Mouse (Mus musculus) regulatory T cell (primary cell): Measurements from ENCODE around the gene Cactin.

Experiments
- in situ Hi-C: fragments of 300-600 bp; cut with MboI, MseI; formaldehyde crosslinking; loops from one replicate; pipeline ENCODE4 v1.15.1; 2025; ENCODE audit warnings: high pct_unique_total_duplicates

The Cactin gene

DNA sequence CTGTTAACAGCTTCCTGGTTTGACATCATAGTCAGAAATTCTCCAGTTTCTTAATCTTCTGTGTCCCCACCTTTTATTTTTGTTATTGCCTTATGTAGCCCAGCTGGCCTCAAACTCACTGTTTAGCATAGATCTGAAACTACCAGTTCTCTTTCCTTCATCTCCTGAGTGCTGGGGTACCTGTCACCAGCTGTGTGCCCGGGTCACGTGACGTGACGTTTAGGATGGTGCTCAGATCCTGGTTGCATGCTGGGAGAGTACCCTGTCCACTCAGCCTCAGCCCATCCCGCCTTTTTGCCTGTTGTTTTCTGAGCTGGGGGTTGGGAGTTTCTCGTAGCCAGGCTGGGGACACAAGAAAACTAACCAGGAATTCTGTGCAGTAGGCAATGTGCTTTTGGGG is 23.7 kb upstream of the Cactin start:
- in situ Hi-C loops = no loop called here

DNA sequence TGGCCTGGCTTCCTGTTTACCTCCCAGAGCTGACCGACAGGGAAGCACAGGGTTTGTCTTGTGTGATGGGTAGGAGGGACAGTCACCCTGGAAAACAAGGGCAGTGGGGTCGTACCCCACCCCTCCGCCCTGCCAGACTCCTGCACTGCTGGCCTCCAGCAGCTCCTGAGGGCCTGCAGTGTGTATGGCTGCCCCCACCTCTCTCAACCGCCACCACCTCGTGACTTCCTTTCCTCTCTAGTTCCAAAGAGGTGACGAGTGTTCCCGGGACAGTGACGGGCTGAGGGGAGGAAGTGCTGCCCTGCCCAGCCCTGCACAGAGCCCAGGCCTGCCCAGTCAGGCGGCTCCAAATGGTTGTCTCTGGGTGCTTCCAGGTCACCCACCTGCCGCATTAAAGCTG is 23.1 kb upstream of the Cactin start:
- in situ Hi-C loops = no loop called here

DNA sequence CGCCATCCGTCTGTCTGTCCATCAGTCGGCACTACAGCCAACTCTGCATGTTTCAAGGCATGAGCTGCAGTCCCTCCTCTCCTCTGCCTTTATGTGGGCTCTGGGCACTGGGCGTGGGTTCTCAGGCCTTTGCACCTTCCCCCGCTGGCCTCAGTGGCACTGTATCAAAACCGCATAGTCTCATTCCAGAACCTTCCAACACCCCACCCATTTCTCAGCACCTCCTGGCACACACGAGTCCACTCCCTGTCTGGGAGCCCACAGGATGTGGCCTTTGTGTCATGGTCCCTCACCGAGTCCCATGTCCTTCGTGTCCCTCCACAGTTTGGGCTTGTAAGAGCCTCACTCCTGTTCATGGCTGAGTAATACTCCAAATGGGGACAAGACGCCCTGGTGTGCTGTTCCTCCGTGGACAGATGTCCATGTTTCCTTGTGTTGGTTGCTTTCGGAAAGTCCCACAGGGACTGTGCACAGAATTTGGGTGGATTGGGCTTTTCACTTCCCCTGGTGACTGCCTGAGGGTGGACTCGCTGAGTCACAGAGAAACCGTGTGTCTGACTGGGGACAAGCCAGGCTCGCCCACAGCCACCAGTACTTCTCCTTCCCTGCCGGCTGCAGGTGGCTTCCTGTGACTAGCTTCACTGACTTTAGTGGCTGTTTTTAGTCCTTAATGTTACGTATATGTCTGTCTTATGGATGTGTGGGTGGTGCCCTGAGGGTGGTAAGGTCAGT is 22.4 kb upstream of the Cactin start:
- in situ Hi-C loops = no loop called here

DNA sequence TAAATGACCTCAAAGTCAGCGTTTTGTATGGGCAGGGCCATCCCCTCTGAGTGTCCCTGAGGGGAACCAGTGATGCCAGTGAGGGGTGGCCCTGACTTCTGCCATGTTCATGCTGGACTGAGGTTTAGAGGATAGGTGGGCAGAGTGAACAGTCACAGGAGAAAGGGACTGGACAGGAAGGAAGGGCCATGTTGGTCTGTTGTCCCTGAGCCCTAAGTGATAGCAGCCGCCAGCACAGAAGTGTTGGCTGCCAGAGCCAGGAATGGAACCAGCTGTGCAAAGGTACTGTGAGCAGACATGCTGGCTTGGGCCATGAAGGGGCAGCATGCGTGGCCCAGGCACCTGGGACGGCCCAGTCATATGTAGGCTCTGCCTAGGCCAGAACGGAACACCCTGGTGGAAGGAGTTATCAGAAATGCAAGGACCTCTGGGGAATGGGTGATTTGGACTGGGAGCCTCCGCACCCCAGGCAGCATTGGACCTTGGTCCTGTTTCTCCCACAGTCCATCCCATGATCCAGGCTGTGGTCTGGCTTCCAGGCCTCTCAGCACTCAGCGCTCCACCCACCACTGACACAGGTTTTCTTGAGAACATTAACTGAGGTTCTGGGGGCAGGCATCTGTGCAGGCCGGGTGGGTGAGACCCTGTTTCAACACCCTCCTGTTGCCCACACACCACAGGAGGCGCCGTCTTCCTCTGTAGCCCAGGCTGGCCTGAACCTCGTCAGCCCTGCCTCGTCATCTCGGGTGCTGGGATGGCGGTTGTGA is 21.1 kb upstream of the Cactin start:
- in situ Hi-C loops = no loop called here

DNA sequence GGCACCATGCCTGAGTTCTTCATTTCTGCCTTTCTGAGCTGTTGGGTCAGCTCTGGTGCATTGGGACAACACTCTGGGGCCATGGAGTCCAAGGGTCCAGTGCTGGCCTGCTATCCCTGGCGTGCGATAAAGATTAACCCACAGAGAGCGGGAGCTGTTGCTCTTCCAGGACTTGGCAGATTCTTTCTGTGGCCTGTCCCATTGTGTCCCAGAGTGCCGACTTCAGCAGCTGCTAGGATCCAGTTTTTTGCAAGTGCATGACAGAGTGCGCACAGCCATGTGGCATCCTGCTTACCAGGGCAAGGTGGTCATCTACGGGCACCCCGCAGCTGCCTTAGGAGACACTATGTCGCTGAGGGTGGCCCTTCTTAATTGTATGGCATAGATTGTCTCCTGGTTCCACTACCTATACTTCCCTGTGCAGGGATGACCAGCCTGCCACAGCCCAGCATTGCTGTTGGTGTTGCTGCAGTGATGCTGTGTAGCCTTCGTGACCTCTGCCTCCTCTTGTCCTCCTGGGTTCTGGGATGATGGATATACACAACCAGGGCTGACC is 20.5 kb upstream of the Cactin start:
- in situ Hi-C loops = no loop called here

DNA sequence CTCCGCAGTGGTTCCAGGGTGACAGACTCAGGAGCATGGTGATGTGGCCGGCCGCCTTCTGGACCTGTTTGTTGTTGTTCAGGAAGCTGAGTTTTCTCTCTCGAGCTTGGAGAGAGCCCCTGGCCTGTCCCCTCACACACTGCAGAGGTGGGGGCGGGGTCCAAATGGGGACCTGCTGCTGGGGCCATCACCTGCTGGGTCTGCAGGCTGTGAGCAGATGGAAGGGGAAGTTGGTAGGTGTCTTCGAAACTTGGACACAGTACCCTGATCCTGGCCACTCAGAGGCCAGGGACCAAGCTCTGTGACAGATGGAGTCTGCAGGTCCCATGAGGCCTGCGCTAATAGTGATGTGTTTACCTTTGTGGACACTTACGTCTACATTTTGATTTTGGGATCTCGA is 19.6 kb upstream of the Cactin start:
- in situ Hi-C loops = no loop called here

DNA sequence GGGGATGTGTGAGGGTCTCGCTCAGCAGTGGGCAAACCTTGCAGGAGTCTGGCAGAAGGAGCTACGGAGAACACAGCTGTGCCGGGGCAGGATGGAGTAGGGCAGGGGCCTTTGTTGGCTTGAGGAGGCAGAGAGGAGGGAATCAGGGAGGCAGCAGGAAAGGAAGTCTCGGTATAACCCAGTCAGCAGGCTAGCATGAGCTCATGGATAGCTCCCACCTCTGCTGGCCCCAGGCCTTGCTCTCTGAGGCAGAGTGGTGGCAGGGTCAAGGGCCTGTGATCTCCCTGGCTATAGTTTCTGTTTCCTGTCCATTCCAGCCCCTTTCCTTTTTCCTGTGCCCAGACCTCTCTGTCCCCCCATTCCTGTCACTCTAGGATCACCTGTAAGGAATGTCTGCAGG is 18.6 kb upstream of the Cactin start:
- in situ Hi-C loops = no loop called here

DNA sequence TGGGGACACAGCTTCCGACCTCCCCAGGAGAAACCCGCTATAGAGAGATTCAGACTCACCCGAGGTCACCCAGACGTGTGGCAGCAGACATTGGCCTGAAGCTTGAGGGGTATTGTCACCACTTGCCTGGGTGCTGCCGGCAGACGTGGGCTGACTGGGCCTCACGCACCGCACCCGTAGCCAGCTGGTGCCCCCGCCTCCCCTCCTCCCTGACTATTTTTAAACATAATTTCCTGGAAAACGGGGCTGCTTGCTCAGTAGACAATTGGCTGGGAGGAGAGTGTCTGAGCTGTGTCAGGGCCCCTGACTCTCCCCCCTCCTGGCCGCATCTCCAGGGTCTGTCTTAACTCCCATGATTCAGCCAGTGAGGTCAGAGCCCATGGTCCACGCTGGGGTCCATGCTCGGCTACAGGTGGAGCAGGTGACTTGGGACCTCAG is 18.1 kb upstream of the Cactin start:
- in situ Hi-C loops = no loop called here

DNA sequence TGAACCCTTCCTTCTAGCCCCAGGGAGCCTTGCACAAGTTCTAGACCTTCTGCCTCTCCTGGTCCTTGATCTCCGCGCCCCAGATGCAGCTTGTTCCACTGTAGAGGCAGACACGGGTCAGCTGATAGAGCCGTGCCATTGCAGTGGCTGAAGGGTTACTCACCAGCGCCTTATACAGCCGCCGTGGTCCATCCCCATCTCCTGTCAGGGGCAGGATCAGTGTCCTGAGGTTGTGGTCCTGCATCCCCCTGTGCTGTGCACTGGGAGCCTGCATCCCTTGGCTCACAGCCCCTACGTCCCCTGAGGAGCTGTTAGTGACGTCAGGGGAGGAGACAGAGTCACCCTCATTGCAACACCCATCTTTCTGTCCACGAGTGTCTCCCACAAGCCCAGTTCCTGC is 17.6 kb upstream of the Cactin start:
- in situ Hi-C loops = no loop called here

DNA sequence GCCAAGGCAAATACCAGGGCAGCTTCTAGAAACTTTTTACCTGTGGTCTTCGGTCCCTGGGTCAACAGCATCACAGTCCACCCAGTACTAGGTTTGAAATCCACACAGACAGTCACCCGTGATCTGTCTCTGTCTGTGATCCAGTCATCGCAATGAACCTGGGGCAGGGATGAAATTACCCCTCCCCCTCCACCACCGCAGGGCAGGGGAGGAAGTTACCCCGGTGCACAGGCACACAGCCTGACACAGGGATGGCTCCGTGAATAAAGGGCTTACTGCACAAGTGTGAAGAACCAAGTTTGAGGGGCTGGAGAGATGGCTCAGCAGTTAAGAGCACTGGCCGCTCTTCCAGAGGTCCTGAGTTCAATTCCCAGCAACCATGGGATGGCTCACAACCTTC is 17.1 kb upstream of the Cactin start:
- in situ Hi-C loops = no loop called here

DNA sequence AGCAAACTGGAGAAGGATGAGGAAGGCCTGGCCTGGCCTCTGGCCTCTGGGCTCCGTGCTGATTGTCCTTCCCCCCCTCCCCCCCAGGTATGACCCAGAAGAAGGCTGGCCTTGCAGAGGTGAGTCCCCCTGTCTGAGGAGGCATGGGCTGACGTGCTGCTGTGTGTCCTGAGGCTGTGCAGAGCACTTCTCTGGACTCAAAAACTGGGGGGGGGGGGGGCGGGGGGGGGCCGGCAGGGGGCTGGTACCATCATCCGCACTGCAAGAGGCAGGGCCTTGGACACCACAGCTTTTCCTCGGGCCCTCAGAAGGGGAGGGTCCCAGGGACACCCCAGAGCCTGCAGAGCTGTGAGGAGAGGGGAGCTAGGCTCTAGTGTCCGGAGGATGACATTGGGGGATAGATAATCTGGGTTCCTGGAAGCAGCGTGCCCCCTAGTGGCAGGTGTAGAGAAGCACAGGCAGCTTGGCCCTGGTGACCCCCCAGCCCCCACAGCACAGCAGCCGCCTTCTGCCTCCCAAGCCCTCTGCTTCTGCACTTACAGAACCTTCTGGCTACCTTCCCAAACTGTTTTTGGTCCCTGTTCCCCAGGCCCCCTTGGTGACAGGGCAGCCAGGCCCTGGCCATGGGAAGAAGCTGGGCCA is 16.2 kb upstream of the Cactin start:
- in situ Hi-C loops = no loop called here

DNA sequence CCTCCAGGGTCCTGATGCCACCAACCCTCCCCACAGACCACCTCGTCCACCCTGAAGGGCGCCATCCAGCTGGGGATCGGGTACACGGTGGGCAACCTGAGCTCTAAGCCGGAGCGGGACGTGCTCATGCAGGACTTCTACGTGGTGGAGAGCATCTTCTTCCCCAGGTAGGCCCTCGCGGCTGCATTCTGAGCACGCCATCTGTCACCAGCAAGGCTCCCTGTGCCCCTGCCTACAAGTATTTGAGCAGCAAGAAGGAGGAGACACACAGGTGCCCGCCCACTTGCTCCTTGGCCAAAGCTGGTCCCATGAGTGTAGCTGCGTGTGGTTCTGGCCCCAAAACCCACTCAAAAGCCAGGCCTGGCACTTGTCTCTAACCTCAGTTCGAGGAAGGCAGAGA is 15.2 kb upstream of the Cactin start:
- in situ Hi-C loops = no loop called here

DNA sequence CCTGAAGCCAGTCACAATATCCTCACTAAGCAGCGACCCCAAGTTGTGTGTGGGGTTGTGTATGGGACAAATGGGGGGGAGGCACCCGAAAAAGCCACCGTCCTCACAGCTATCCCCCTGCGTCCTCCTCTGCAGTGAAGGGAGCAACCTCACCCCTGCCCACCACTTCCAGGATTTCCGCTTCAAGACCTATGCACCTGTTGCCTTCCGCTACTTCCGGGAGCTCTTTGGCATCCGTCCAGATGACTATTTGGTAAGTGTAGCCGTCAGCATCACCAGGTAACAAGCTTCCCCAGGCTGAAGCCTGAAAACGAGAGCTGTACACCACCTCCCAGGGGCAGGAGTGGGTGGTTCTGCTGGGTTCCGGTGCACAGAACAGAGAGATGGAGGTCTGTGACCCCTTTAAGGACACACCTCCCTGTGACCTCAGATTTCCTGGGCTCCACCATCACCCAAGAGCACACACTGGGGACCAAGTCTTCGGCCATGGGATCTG is 14.7 kb upstream of the Cactin start:
- in situ Hi-C loops = no loop called here

DNA sequence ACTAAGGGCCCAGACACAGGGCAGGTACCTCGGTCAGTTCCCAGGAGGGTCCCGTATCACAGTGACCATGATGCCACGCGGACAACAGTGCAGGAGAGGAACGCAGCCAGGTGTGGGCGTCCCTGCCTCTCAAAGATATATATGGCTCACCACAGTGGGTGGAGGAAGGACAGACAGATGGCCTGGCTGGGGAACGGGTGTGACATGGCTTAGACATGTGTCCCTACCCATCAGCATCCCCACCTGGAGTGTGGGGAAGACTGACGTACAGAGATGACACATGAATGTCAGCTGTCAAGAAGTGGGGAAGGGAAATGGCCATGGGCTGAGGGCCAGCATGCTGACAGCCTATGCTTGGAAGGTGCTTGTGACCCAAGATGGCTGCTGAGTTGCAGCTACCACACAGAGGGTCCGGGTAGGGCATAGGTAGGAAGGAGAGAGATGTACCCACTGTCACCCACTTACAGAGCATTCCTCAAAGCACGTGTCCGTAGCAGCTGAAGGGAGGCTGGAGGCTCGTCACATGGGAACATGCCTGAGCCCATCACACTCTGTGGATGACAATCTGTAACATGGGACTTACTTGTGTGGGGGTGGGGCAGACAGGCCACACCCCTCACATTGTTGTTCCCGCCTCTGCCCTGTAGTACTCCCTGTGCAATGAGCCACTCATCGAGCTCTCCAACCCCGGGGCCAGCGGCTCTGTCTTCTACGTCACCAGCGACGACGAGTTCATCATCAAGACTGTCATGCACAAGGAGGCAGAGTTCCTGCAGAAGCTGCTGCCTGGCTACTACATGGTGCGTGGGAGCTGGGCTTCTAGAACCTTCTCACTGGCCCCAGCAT is 13.8 kb upstream of the Cactin start:
- in situ Hi-C loops = no loop called here

DNA sequence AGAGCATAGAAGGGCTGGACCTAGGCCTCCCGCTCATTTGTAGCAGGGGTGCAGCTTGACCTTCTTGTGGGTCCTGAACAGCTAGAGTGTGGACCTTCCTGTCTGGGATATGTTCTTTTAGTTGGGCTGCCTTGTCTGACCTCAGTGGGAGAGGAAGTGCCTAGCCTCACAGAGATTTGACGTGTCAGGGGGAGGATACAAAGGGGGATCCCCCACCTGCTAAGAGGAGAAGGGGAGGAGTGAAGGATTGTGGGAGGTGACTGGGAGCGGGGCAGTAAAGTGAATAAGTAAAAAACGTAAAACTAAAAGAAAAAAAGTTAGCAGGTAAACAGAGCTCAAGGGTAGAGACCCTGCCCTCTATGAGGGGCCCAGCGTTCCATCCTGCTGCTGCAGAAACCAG is 11.3 kb upstream of the Cactin start:
- in situ Hi-C loops = no loop called here

DNA sequence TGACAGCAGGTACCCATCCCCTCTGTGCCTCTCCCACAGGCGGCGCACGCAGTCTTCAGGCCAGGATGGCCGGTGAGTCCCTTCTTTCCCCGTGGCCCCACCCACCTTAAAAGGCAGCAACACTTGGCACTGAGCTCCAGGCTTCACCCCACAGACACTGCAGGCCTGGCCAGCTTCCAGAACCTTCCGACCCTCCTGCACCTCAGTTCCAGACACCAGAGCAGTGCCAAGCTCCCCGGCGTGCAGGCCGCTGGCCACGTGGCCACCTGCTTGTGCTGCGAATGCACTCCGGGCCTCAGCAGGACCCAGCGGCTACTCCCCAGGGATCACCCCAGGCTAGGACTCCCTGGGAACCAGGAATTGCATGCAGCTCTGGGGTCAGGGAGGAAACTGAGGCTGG is 7.3 kb upstream of the Cactin start:
- in situ Hi-C loops = no loop called here

DNA sequence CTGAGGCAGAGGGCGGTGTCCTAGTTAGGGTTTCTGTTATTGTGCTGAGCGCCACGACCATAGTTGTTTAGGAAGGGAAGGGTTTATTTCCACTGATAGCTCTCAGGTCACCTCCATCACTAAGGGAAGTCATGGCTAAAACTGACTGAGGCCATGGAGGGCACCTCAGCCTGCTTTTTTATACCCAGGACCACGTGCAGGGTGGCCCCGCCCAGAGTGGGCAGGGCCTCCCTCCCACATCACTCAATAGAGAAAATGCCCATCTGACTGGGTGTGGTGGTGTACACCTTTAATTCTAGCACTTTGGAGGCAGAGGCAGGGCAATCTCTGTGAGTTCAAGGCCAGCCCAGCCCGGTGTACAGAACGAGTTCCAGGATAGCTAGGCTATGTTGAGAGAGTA is 6.7 kb upstream of the Cactin start:
- in situ Hi-C loops = no loop called here

DNA sequence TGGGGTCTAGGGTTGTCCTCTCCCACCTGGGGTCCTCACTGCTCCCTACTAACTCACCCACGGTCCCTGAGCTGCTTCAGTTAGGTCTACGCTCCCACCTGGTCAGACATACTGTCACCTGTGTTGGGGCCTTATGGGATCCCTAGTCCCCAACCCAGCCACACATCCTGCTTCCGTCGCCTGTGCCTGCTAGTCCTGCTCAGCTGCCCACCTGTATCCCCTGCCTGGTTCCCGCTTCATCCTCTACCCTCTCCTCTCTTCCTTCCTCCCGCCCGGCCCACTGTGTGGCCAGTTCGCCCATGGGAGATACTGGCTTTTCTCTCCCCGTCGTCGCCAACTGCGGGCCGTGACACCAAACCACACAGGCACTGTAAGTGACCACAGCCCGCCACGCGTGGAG is 5.3 kb upstream of the Cactin start:
- in situ Hi-C loops = no loop called here

DNA sequence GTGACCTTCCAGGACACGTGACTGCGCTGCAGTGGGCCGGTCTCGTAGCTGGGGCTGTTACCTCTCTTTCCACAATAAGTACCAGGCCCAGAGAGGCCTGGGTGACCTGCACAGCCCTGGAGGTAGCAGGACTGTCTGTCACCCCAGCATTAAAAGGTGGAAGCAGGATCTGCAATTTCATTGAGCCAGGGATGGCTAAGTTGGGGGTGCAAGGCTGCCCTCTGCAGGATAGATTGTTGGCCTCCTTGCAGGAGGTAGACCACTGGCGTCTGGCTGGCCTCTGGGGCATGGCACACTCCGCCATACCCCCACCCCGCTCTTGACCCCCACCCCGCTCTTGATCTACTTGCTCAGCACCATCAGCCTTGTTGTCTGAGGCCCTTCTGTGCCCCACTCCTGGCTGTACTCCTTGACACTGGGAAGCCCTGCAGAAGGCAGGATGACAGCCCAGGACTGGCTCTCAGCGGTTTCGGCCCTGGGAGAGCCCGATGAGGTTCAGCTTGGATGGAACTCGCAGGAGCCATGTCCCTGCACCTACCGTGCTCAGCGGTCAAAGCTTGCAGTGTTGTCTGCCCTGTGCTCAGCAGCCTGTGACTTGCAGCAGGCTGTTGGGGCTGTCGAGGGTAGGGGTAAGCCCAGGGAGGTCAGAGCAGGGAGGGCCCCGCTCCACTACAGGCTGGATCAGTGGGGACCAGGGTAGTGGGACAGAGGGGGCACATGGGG is 4.4 kb upstream of the Cactin start:
- in situ Hi-C loops = no loop called here

DNA sequence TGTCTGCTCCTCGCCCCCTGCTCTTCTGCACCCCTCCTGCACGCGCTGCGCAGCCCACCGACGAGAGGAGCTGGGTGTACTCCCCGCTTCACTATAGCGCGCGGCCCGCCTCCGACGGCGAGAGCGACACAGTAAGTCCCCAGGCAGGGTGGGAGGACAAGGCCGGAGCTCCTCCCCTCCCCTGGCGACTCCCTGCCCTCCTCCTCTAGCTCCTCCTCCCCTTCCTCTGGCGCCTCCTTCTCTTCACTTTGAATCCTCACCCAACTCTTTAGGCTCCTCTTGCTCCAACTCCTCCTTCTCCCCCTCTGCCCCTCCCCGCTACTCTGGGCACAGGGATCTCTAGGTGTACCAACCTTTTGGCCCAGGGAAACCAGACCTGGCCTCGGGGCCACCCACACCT is 3.6 kb upstream of the Cactin start:
- in situ Hi-C loops = no loop called here
